Mouse (Mus musculus) neural tube, embryonic 13.5 days (tissue): ENCODE data around the gene Tyw1. TPM values are rescaled to one million over a fixed set of nuclear protein-coding genes. Genes with fewer than 3 reads are reported as not detected.

ENCODE experiments used
- ATAC-seq: fragments of 200-750 bp; cut with Nextera tagmentation; 2 replicates; pipeline ENCODE4 v1.8.0; 2017; ENCODE audit warnings: low read depth, mild to moderate bottlenecking, moderate TSS enrichment, moderate library complexity
- H3K27ac ChIP-seq: fragments of 300-500 bp; sonication (generic); replicated peaks from 2 replicates; pipeline ENCODE4 v1.5.1; 2015; ENCODE audit warnings: moderate library complexity, mild to moderate bottlenecking, inconsistent platforms
- H3K27me3 ChIP-seq: fragments of 300-500 bp; sonication (generic); 2 replicates; pipeline ENCODE4 v1.6.1; 2015; ENCODE audit warnings: mild to moderate bottlenecking, inconsistent platforms
- H3K36me3 ChIP-seq: fragments of 300-500 bp; sonication (generic); 2 replicates; pipeline ENCODE4 v1.6.1; 2015; ENCODE audit warnings: mild to moderate bottlenecking, inconsistent platforms
- H3K4me1 ChIP-seq: fragments of 300-500 bp; sonication (generic); replicated peaks from 2 replicates; pipeline ENCODE4 v1.6.1; 2015; ENCODE audit warnings: inconsistent platforms
- H3K4me2 ChIP-seq: fragments of 300-500 bp; sonication (generic); 2 replicates; pipeline ENCODE4 v1.6.1; 2015; ENCODE audit warnings: inconsistent platforms, mild to moderate bottlenecking, moderate library complexity
- H3K4me3 ChIP-seq: fragments of 300-500 bp; sonication (generic); 2 replicates; pipeline ENCODE4 v1.5.1; 2015; ENCODE audit warnings: mild to moderate bottlenecking, inconsistent platforms
- H3K9ac ChIP-seq: fragments of 300-500 bp; sonication (generic); 2 replicates; pipeline ENCODE4 v1.6.1; 2015; ENCODE audit warnings: moderate library complexity, mild to moderate bottlenecking, inconsistent platforms
- H3K9me3 ChIP-seq: fragments of 300-500 bp; sonication (generic); 2 replicates; pipeline ENCODE4 v1.6.1; 2016; ENCODE audit warnings: inconsistent platforms
- WGBS: fragments of 180-500 bp; shearing (Covaris S2); methylation state at CpG from one replicate; pipeline ENCODE4 v1.1.7; 2015; 5-methylcytosine and 5-hydroxymethylcytosine counted together
- polyA plus RNA-seq: library from polyadenylated mRNA; unstranded; fragments of >200 nt; fragmentation: Nextera tagmentation; extraction: Ambion mirVana; gene quantifications from 2 replicates; pipeline ENCODE4 v1.2.1, GENCODE M21; 2015

Gene Tyw1
- polyA plus RNA-seq, 1 experiment from 2014 or later: 27.0 TPM

- no peaks in the 10 kb centered on the region for H3K27me3 ChIP-seq
- ATAC-seq: no peak
- no peak overlapping the region for H3K9ac ChIP-seq
- H3K4me1 ChIP-seq: no peaks in the 10 kb centered on the region
- H3K4me3 ChIP-seq: no peak overlapping the region
- H3K36me3 ChIP-seq: peaks cover 68% of the 10 kb centered on the region
- H3K4me2 ChIP-seq: no peak overlapping the region
- no peaks in the 10 kb centered on the region for H3K9me3 ChIP-seq
- WGBS: 77% methylated on average over 11 of the region's 11 CpGs
- H3K27ac ChIP-seq: no peak overlapping the region
Observed at GRCm38 (mm10) chr5:130268976-130269375, 13.6 kb downstream of the Tyw1 start.

GRCm38 (mm10) chr5:130272344-130272743, 16.9 kb downstream of the Tyw1 start:
- no peak overlapping the region for H3K4me3 ChIP-seq
- H3K27ac ChIP-seq: no peak overlapping the region
- no peaks in the 10 kb centered on the region for H3K27me3 ChIP-seq
- 92% methylated on average over 1 of the region's 1 CpGs for WGBS
- no peak overlapping the region for H3K4me2 ChIP-seq
- no peaks in the 10 kb centered on the region for H3K4me1 ChIP-seq
- H3K9me3 ChIP-seq: no peaks in the 10 kb centered on the region
- no peak for ATAC-seq
- no peak overlapping the region for H3K9ac ChIP-seq
- H3K36me3 ChIP-seq: peaks cover 69% of the 10 kb centered on the region

- H3K9ac ChIP-seq: no peak overlapping the region
- H3K4me1 ChIP-seq: no peaks in the 10 kb centered on the region
- ATAC-seq: no peak
- no peak overlapping the region for H3K4me2 ChIP-seq
- H3K4me3 ChIP-seq: no peak overlapping the region
- no peaks in the 10 kb centered on the region for H3K9me3 ChIP-seq
- H3K36me3 ChIP-seq: peaks cover 68% of the 10 kb centered on the region
- no peaks in the 10 kb centered on the region for H3K27me3 ChIP-seq
- H3K27ac ChIP-seq: no peak overlapping the region
- WGBS: 91% methylated on average over 6 of the region's 6 CpGs
Observed at GRCm38 (mm10) chr5:130273046-130273445, 17.6 kb downstream of the Tyw1 start.

GRCm38 (mm10) chr5:130275509-130275908, 20.1 kb downstream of the Tyw1 start:
- H3K4me2 ChIP-seq: no peak overlapping the region
- peaks cover 73% of the 10 kb centered on the region for H3K36me3 ChIP-seq
- no peak overlapping the region for H3K27ac ChIP-seq
- no peak overlapping the region for H3K9ac ChIP-seq
- no peaks in the 10 kb centered on the region for H3K27me3 ChIP-seq
- no peak overlapping the region for H3K4me3 ChIP-seq
- H3K9me3 ChIP-seq: no peaks in the 10 kb centered on the region
- no peak for ATAC-seq
- no peaks in the 10 kb centered on the region for H3K4me1 ChIP-seq
- WGBS: 53% methylated on average over 4 of the region's 4 CpGs

- peaks cover 77% of the 10 kb centered on the region for H3K36me3 ChIP-seq
- WGBS: 79% methylated on average over 7 of the region's 7 CpGs
- no peaks in the 10 kb centered on the region for H3K9me3 ChIP-seq
- no peak overlapping the region for H3K4me3 ChIP-seq
- no peak overlapping the region for H3K27ac ChIP-seq
- ATAC-seq: no peak
- H3K9ac ChIP-seq: no peak overlapping the region
- no peaks in the 10 kb centered on the region for H3K4me1 ChIP-seq
- no peaks in the 10 kb centered on the region for H3K27me3 ChIP-seq
- H3K4me2 ChIP-seq: no peak overlapping the region
Observed at GRCm38 (mm10) chr5:130278011-130278472, 22.6 kb downstream of the Tyw1 start.

- Histone ChIP-seq H3K9me3 (no peaks in the 10 kb centered on the region), H3K4me1 (no peaks in the 10 kb centered on the region), H3K4me3 (no peak overlapping the region), H3K9ac (no peak overlapping the region), H3K36me3 (peaks cover 84% of the 10 kb centered on the region), H3K27me3 (no peaks in the 10 kb centered on the region), H3K27ac (no peak overlapping the region), H3K4me2 (no peak overlapping the region)
- WGBS: 96% methylated on average over 9 of the region's 9 CpGs
- no peak for ATAC-seq
Observed at GRCm38 (mm10) chr5:130283079-130283732, 27.8 kb downstream of the Tyw1 start.

GRCm38 (mm10) chr5:130288106-130288505, 32.7 kb downstream of the Tyw1 start:
- ATAC-seq: no peak
- H3K36me3 ChIP-seq: peaks cover 72% of the 10 kb centered on the region
- 95% methylated on average over 7 of the region's 7 CpGs for WGBS

GRCm38 (mm10) chr5:130290242-130290641, 34.8 kb downstream of the Tyw1 start:
- no peak overlapping the region for H3K4me3 ChIP-seq

More at GRCm38 (mm10) chr5:130288106-130288505, 32.7 kb downstream of the Tyw1 start:
- H3K27me3 ChIP-seq: no peaks in the 10 kb centered on the region
- no peaks in the 10 kb centered on the region for H3K4me1 ChIP-seq
- H3K27ac ChIP-seq: no peak overlapping the region
- H3K4me2 ChIP-seq: no peak overlapping the region
- no peak overlapping the region for H3K4me3 ChIP-seq
- H3K9ac ChIP-seq: no peak overlapping the region
- H3K9me3 ChIP-seq: no peaks in the 10 kb centered on the region

GRCm38 (mm10) chr5:130290775-130291174, 35.4 kb downstream of the Tyw1 start:
- Histone ChIP-seq H3K27ac (no peak overlapping the region), H3K9ac (no peak overlapping the region), H3K4me3 (no peak overlapping the region), H3K4me2 (no peak overlapping the region), H3K36me3 (peaks cover 60% of the 10 kb centered on the region), H3K9me3 (no peaks in the 10 kb centered on the region), H3K27me3 (no peaks in the 10 kb centered on the region), H3K4me1 (0 out of 2 replicates have a peak, but pooled peaks cover 3% of the 10 kb centered on the region)
- ATAC-seq: no peak
- WGBS: 96% methylated on average over 12 of the region's 12 CpGs

More at GRCm38 (mm10) chr5:130290242-130290641, 34.8 kb downstream of the Tyw1 start:
- WGBS: 98% methylated on average over 6 of the region's 6 CpGs
- Histone ChIP-seq H3K27me3 (no peaks in the 10 kb centered on the region), H3K4me1 (0 out of 2 replicates have a peak, but pooled peaks cover 3% of the 10 kb centered on the region), H3K36me3 (peaks cover 60% of the 10 kb centered on the region), H3K27ac (no peak overlapping the region), H3K9me3 (no peaks in the 10 kb centered on the region), H3K9ac (no peak overlapping the region), H3K4me2 (no peak overlapping the region)
- ATAC-seq: no peak

GRCm38 (mm10) chr5:130292976-130293375, 37.6 kb downstream of the Tyw1 start:
- H3K36me3 ChIP-seq: peaks cover 63% of the 10 kb centered on the region
- H3K9ac ChIP-seq: no peak overlapping the region
- ATAC-seq: no peak
- H3K4me1 ChIP-seq: 0 out of 2 replicates have a peak, but pooled peaks cover 3% of the 10 kb centered on the region
- WGBS: 93% methylated on average over 4 of the region's 4 CpGs
- H3K27me3 ChIP-seq: no peaks in the 10 kb centered on the region
- H3K9me3 ChIP-seq: no peaks in the 10 kb centered on the region
- no peak overlapping the region for H3K4me3 ChIP-seq
- no peak overlapping the region for H3K4me2 ChIP-seq
- no peak overlapping the region for H3K27ac ChIP-seq

GRCm38 (mm10) chr5:130293941-130294340, 38.5 kb downstream of the Tyw1 start:
- no peaks in the 10 kb centered on the region for H3K9me3 ChIP-seq
- no peak overlapping the region for H3K4me2 ChIP-seq
- peaks cover 62% of the 10 kb centered on the region for H3K36me3 ChIP-seq
- no peak overlapping the region for H3K9ac ChIP-seq
- H3K4me3 ChIP-seq: no peak overlapping the region
- ATAC-seq: no peak
- WGBS: 75% methylated on average over 5 of the region's 5 CpGs
- H3K27ac ChIP-seq: no peak overlapping the region
- 0 out of 2 replicates have a peak, but pooled peaks cover 3% of the 10 kb centered on the region for H3K4me1 ChIP-seq
- no peaks in the 10 kb centered on the region for H3K27me3 ChIP-seq

GRCm38 (mm10) chr5:130294598-130294997, 39.2 kb downstream of the Tyw1 start:
- 0 out of 2 replicates have a peak, but pooled peaks cover 3% of the 10 kb centered on the region for H3K4me1 ChIP-seq
- no peak overlapping the region for H3K9ac ChIP-seq
- no peaks in the 10 kb centered on the region for H3K9me3 ChIP-seq
- H3K27ac ChIP-seq: no peak overlapping the region
- H3K4me3 ChIP-seq: no peak overlapping the region
- H3K4me2 ChIP-seq: no peak overlapping the region
- H3K36me3 ChIP-seq: peaks cover 62% of the 10 kb centered on the region
- no peak for ATAC-seq
- 91% methylated on average over 6 of the region's 6 CpGs for WGBS
- no peaks in the 10 kb centered on the region for H3K27me3 ChIP-seq

GRCm38 (mm10) chr5:130296071-130296470, 40.7 kb downstream of the Tyw1 start:
- Histone ChIP-seq H3K36me3 (peaks cover 64% of the 10 kb centered on the region), H3K4me1 (0 out of 2 replicates have a peak, but pooled peaks cover 3% of the 10 kb centered on the region), H3K27ac (no peak overlapping the region), H3K27me3 (no peaks in the 10 kb centered on the region), H3K9me3 (no peaks in the 10 kb centered on the region), H3K9ac (no peak overlapping the region), H3K4me2 (no peak overlapping the region), H3K4me3 (no peak overlapping the region)
- 86% methylated on average over 5 of the region's 5 CpGs for WGBS
- ATAC-seq: no peak
